Mouse (Mus musculus): ENCODE data around the gene Psap.

Psap gene

GRCm38 (mm10) chr10:60350077-60350804 is 72.8 kb downstream of the Psap start:
- no peak for DNase-seq (ENCODE audit: low read depth)

- DNase-seq (ENCODE audit: low read depth) = peak; percentile 95
These were observed 73.4 kb downstream of the Psap start for GRCm38 (mm10) chr10:60350805-60351167.

GRCm38 (mm10) chr10:60351248-60351647 is 73.8 kb downstream of the Psap start:
- DNase-seq (ENCODE audit: low read depth) = no peak

GRCm38 (mm10) chr10:60351761-60352455 is 74.5 kb downstream of the Psap start:
- peak; percentile 78 for DNase-seq (ENCODE audit: low read depth)
